Mouse (Mus musculus) right cerebral cortex, adult 2 months (tissue): ENCODE results near the gene Nfyb.
A peak's percentile ranks its signal among the peaks of the same experiment; 100 is the strongest.

ENCODE experiments used
- DNase-seq, 2 experiments: peaks; one replicate each; pipeline ENCODE4 v3.0.0; 2021 to 2022; ENCODE audit warnings: low spot score in 2 of 2

The Nfyb gene

GRCm38 (mm10) chr10:82744296-82744695 lies 19.6 kb downstream of the Nfyb start:
- no peak for DNase-seq

GRCm38 (mm10) chr10:82742578-82742977 lies 21.4 kb downstream of the Nfyb start:
- no peak for DNase-seq

- no peak for DNase-seq
Observed at GRCm38 (mm10) chr10:82741876-82742275, 22.1 kb downstream of the Nfyb start.

GRCm38 (mm10) chr10:82741354-82741753 lies 22.6 kb downstream of the Nfyb start:
- DNase-seq: no peak

- DNase-seq: no peak
Observed at GRCm38 (mm10) chr10:82699296-82699941, 64.5 kb downstream of the Nfyb start.

- DNase-seq: peak; percentile 89 to 90
Observed at GRCm38 (mm10) chr10:82698712-82699261, 65.2 kb downstream of the Nfyb start.
